Mouse (Mus musculus): ENCODE results near the gene Gmpr.

DNA sequence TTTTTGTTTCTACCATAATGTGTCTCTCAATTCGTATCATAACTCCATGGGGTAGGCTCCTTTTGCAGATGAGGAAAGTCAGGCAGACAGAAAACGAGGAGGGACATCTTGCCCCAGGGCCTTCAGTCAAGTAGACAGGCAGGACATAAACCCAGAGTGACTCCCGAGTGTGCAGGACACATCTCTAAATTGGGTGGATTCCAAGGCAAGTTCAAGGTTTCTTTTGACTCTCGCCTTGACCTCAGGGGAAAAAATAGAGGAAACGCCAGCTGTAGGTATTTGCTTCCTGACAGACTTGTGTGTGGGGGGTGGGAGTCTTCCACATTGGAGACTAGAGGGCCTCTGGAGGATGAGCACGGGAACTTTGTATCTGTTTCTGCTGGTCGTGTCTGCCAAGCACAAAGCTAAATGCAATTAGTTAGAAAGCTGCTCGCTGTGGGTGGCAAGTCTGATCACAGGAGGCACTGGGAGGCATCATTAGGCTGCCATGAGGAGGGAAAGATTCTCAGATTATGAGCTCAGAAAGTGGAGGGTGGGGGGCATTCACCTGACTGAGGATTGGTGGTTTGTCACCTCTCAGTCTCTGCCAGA, 7.7 kb downstream of the Gmpr start:
- TF ChIP-seq CTCF (IDR thresholded peaks at IDR 0.05; ENCODE audit: low read depth) (no peak), EP300 (IDR thresholded peaks at IDR 0.05; ENCODE audit: low read depth) (no peak)

Data from heart, postnatal 0 days (tissue).